Mouse (Mus musculus) megakaryocyte, adult 5-6 weeks (primary cell): ENCODE results near the gene Marf1. TPM values are rescaled to one million over a fixed set of nuclear protein-coding genes. Genes with fewer than 3 reads are reported as not detected.
"Not testable (repeated sequence)": the region's sequence is repeated elsewhere in the genome, so short reads cannot be mapped to it uniquely, and the experiment has no call there.

Experiments used
- ATAC-seq: 2 replicates; pipeline ENCODE4 v1.8.0; 2016; ENCODE audit warnings: mild to moderate bottlenecking, inconsistent platforms; ENCODE audit not compliant: poor library complexity, severe bottlenecking
- total RNA-seq, 2 experiments: library from RNA; stranded (forward) in 1 of 2; stranded (reverse) in 1 of 2; fragments of 153-499, 151-499 nt in 1 of 2; fragments of 221-1000, 200-1000 nt in 1 of 2; gene quantifications; 2 replicates each; pipeline versions ENCODE4 v1.2.3 to v1.2.4; 2015 to 2017

Gene Marf1
- total RNA-seq (2015) (41.1 and 46.4 TPM in 2 replicates), total RNA-seq (2017) (27.9 and 34.8 TPM in 2 replicates)

DNA sequence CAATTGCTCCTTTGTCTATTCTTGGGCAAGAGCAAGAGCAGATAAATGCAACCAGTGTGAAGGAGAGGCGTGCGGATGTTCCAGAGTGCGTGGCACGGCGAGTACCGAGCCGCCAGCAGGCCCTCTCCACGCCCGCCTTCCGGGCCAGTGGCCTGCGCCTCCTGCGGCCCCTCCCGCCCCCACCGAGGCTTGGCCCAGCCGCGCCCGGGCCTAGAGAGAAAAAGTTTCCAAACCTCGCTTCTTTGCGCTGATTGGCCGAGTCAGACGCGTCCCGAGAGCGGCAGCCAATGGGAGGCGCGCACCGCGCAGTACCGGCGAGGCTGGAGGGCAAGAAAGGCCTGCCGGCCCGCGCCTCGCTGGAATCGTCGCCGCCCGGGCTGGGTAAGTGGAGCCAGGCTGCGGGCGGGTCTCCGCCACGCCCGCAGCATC, at the start of gene Marf1, which contains the start of gene Nde1:
Gene Marf1 (minus strand): TSS at position 364 of the 429 bp plus-strand sequence.
Gene Nde1 (plus strand): TSS at position 288 of the 429 bp plus-strand sequence.
- ATAC-seq, result peak; percentile 74

DNA sequence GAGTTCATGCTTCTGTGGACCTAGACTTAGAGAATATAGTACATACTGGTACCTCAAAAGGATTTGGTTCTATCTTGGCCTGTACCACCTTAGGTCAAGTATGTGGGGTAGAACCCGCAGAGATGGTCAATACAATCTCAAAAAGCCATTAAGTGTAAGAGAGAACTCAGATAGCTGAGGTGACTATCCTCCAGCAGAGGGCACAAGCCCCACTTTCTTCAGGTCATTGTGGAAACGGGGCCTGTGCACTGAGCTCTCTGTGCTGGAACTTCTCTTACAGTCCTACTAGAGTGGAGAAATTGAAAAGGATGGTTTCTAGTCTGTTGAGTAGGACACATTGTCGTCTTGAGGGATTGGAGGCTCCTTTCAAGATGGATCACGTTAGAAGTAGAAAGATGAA, 35.6 kb upstream of the Marf1 start:
- ATAC-seq, result no peak

GRCm38 (mm10) chr16:14195427-14195826, 32.3 kb upstream of the Marf1 start:
- peak; percentile 60; the same call in 1 of the 2 replicates for ATAC-seq

DNA sequence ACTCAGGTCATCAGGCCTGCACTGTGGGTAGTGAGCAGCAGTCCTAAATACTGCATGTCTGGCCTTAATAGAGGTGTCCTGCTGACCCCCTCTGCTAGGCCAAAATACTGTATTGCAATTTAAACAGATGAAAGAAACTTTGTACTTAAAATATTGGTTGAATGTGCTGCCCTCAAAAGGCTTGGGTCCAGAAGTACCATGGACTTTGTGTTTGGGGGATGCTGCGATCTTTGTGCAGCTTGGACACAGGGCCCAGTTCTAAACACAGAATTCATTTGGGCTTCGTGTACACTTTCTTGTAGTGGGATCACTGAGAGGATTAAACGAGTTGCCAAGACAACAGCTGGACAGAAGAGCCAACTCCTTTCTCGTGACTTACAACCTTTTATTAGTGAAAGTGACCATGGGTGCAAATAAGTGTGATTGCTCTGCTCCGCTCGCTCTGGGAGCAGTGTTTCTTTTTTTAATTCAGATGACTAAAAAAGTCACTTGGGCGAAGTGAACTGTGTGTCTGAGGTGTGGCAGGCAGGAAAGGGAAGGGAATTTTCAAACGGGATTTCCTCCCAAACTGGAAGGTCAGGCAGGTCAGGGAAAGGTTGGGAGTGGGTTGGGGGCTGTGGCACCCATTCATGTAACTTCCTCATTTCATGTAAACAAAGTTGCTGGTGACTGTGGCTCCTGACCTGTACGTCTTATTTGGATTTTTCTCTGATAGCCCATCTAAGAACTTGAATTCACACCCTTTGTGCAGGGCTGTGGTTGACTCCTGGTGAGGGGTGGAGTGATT, 31.2 kb upstream of the Marf1 start:
- no peak for ATAC-seq

DNA sequence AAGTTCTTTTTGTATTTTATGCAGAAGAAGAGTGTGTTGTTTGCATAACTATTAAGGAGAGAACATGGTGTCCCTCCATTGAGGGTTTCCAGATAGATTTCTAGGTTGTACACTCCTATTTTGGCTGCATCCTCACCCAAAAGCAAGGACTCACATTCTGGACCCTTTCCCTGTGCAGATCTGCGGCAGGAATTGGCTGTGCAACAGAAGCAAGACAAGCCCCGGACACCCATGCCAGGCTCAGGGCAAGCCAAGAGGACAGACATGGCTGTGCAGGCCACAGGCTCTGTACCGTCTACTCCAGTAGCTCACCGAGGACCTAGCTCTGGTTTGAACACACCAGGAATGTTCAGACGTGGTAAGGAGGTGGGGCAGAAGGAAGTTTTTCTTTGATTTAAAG, 22.4 kb upstream of the Marf1 start:
- ATAC-seq, result no peak

DNA sequence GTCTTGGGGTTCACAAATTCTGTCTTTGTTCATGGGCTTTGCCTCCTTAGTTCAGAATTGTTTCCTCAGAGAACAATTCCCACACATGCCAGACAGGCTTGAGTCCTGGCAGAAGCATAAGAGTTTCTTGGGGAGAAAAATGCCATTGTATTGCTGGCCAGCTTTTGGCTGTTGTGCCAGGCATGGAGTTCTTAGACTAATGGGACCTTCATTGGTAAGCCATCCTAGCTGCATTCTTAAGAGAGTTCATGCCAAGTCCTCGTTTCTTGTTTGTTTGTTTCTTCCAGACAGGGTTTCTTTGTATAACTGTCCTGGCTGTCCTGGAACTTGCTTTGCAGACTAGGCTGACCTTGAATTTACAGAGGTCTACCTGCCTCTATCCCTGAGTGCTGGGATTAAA, 20.7 kb upstream of the Marf1 start:
- ATAC-seq, result no peak

DNA sequence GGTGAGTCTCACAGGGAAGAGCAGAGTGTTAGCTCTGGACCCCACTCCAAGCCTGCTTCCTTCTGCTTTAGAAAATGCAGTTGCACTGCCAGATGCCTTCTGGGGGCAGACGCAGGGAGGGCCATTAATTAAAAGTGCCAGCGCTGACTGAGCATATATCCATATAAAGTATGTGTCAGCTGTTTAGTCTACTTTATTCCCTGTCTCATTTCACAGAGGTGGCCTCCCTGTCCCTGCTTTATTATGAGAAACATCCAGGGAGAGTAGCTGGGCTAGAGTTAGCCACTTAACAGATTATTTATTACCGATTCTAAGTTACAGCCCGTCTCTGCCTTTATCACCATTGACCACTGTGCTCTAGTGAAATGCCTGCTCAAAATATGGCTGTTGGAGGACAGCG, 19.2 kb upstream of the Marf1 start:
- no peak for ATAC-seq

DNA sequence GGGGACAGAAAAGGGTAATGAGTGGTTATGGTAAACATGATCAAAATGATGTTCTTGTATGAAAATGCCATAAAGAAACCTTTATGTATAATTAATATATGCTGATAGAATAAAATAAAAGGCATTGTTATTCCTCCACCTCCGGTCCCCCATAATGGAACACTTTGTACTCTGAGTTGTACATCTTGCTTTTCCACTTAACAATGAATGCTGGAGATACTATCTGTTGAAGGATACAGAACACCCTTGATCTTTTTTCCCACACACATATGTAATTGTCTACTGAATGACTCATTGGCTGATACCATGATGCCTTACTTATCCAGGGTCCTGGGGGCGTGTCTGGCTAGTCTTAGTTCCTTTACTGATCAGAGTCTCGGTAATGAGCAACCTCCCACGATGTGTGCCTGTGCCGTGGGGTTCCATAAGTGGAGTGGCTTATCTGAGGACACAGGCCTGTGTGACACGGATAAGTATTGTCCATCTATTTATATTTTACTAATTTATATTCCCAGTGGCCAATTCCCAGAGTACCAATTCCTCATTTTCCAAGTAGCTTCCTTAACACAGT, 17.1 kb upstream of the Marf1 start:
- no peak for ATAC-seq

- no peak for ATAC-seq
Measured at GRCm38 (mm10) chr16:14178041-14178440, 14.9 kb upstream of the Marf1 start.

DNA sequence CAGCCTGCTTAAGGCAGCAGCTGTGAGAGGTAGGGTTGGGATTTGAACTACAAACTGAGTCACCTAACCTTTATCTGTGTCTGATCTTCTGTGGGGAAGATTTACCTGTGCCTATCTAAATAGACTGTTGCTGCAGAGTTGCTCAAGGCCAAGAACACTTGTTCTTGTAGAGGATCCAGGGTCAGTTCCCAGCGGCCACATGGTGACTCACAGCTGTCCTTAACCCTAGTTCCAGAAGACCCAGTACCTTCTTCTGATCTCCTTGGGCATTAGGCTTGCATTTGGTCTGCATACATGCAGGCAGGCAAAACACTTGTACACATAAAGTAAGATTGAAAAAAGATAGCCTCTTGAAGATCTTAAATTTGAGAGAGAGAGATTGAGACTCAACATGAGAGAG, 6.6 kb upstream of the Marf1 start:
- no peak for ATAC-seq

- ATAC-seq, result no peak
Measured at GRCm38 (mm10) chr16:14166490-14166889, 3.3 kb upstream of the Marf1 start.

- ATAC-seq, result no peak
Measured at GRCm38 (mm10) chr16:14163731-14164130, 580 bp upstream of the Marf1 start.

GRCm38 (mm10) chr16:14160941-14161340, 2.2 kb downstream of the Marf1 start:
- no peak for ATAC-seq

DNA sequence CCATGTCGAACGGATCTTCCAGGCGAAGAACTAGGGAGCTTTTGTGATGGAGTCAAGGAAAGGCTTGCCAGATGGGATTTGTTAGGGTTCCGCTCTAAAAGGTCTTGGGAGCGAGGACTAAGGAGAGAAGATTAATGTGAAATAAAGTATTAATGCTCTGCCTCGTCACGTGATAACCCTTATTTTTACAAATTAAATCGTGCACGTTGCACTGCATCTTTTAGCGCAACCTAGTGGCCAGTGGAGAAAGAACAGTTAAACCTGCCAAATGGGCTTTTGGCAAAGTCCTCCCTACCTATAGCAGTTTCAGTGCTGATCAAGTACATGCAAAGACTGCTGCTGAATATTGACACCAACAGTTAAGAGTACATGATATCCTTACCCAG, 3.4 kb downstream of the Marf1 start:
- peak; percentile 30; the same call in 1 of the 2 replicates for ATAC-seq

DNA sequence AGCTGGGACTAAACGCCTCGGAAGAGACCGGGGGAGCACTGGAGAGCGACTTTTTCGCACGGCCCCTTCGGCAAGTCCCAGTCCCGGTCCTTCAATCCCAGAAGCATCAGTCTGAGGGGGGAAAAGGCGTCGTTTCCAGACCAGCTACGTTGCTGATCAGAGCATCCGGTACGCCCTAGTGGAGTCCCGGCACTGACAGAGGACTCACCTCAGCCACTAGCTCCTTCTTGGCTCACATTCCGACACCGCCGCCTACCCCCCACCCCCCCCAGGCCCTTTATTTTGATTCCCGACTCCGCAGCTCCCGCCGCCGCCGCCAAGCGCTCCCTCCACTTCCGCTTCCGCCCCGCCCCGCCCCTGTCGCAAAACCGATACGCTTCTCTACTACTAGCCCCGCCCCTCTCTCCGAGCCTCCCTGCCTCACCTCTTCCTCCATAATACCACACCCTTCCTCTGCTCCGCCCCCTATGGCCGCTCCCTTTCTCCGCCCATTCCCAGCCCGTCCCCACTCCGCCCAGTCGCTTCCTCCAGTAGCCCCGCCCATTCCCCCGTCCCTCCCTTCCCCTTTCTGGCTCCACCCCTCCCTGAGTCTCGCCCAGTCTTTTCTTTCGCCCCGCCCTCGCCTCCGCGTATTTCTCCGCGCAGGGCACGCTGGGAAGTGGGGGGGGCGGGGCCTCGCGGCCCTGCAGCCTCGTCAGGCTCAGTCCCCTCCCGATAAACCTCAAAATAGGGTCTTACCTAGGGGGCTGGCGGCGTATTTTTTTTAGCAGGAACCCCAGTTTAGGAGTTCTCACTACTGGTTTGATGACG, 4.0 kb downstream of the Marf1 start:
- ATAC-seq, result peak; percentile 82

GRCm38 (mm10) chr16:14158536-14158935, 4.6 kb downstream of the Marf1 start:
- no peak for ATAC-seq

DNA sequence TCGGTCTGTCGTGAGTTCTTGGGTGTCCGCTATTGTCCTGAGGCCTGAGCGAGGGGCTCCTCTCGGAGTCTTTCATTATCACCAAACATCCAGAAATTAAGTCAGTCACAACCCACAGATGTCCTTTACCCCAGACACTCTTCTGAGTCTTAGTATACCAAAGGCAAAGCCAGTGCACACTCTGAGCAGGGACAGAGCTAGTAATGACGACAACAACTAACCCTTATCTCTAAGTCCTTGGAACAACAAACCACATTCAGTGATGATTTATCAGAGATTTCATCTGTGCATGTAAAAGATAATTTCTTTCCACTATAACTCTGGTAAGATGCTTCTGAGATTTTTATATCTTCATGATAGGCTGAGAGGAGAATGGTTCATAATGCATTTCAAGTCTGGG, 6.8 kb downstream of the Marf1 start:
- no peak for ATAC-seq

GRCm38 (mm10) chr16:14155638-14156037, 7.5 kb downstream of the Marf1 start:
- not testable (repeated sequence) for ATAC-seq

DNA sequence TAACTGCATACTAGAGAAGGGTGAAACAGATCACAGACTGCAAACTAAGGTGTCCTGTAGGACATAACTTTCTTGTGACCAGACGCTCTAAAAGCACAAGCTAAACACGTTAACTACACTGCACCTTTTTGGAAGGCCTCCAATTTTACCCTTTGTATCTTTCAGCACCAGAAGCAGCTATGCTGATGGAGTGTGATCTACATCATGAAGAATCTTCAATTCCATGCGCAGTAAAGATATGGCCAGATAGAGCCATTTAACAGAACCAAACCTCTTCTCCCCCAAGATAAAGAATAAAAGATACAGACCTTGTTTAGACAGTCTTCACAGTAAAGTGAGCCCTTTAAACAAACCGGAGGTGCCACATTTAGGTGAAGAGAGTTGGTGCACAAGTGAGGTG, 11.4 kb downstream of the Marf1 start:
- no peak for ATAC-seq

GRCm38 (mm10) chr16:14147712-14148111, 15.4 kb downstream of the Marf1 start:
- no peak for ATAC-seq

DNA sequence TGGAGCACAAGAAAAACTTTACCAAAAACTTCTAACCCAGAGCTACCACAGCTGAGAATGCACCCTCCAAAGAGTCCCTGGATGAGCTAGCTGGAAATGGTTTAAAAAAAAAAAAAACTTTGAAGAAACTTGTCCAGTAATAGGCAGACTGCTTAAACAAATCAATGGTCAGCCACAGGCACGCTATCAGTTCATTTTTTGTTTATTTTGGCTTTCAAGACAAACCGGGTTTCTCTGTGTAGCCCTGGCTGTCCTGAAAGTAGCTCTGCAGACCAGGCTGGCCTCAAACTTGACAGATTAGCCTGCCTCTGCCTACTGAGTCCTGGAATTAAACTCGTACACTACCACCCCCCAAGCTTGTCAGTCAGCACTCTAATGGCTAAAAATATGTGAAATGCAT, 19.9 kb downstream of the Marf1 start:
- ATAC-seq, result no peak

- ATAC-seq, result no peak
Measured at GRCm38 (mm10) chr16:14139106-14139505, 24.0 kb downstream of the Marf1 start.
